Comparison of ENCODE assay signal across 25 mouse cellular contexts in genomic region chr7:46341471-46341870, GRCm38 (mm10). TPM values are rescaled to one million over a fixed set of nuclear protein-coding genes. Genes with fewer than 3 reads are reported as not detected.
DNase-seq lines count a peak whose midpoint lies in the region; ATAC-seq lines count a peak whose summit lies in the region.
"Had no signal": no experiment of that assay in that cellular context is flagged by ENCODE, and none has a peak within 500 bp of the region (broad histone marks: within the 10 kb centered on the region; RNA-seq: fewer than 3 reads in every experiment).

No protein-coding gene starts in this region.

- H3K4me3 ChIP-seq in embryonic facial prominence, embryonic 14.5 days (ENCODE audit: low read depth, low read length), result no peak overlapping the region
- no peak overlapping the region for H3K4me3 ChIP-seq in embryonic facial prominence, embryonic 10.5 days
- H3K4me3 ChIP-seq: forebrain, embryonic 10.5 days; hindbrain, embryonic 12.5 days; intestine, embryonic 15.5 days; left cerebral cortex, adult 2 months; megakaryocyte, embryonic 14.5 days had no signal

- no peak overlapping the region for H3K27ac ChIP-seq in embryonic facial prominence, embryonic 14.5 days (replicated peaks; ENCODE audit: low read depth, low read length)
- H3K27ac ChIP-seq in embryonic facial prominence, embryonic 10.5 days (replicated peaks), result no peak overlapping the region
- H3K27ac ChIP-seq: forebrain, embryonic 10.5 days; hindbrain, embryonic 12.5 days; intestine, embryonic 15.5 days had no signal

- H3K9me3 ChIP-seq in embryonic facial prominence, embryonic 14.5 days (ENCODE audit: control insufficient read depth, low read length), result no peaks in the 10 kb centered on the region
- H3K9me3 ChIP-seq in embryonic facial prominence, embryonic 10.5 days, result no peaks in the 10 kb centered on the region
- H3K9me3 ChIP-seq: forebrain, embryonic 10.5 days; intestine, embryonic 15.5 days; megakaryocyte, embryonic 14.5 days had no signal

- no peak overlapping the region for H3K4me2 ChIP-seq in embryonic facial prominence, embryonic 14.5 days (ENCODE audit: low read depth, low read length)
- H3K4me2 ChIP-seq: heart, embryonic 11.5 days; hindbrain, embryonic 12.5 days; intestine, embryonic 15.5 days had no signal

- ATAC-seq in embryonic facial prominence, embryonic 14.5 days (ENCODE audit: low read depth), result peak; percentile 90
- ATAC-seq: intestine, embryonic 15.5 days; midbrain, embryonic 16.5 days had no signal

- no peaks in the 10 kb centered on the region for H3K4me1 ChIP-seq in embryonic facial prominence, embryonic 14.5 days (ENCODE audit: control insufficient read depth, insufficient read depth, low read length)
- peaks cover 10% of the 10 kb centered on the region for H3K4me1 ChIP-seq in embryonic facial prominence, embryonic 10.5 days
- H3K4me1 ChIP-seq: hindbrain, embryonic 12.5 days; intestine, embryonic 15.5 days; megakaryocyte, embryonic 14.5 days had no signal

- peak; percentile 75 for DNase-seq in embryonic facial prominence, embryonic 14.5 days (ENCODE audit: low spot score)
- no peak for DNase-seq in embryonic facial prominence, embryonic 10.5 days (ENCODE audit: low spot score)
- peak; percentile 73 for DNase-seq in 416B (ENCODE audit: low read depth)
- peak; percentile 56 for DNase-seq in gastrocnemius, postnatal 10 days
- DNase-seq in mesoderm, embryonic 11.5 days (ENCODE audit: low read depth, low spot score), result peak; percentile 22
- no peak for DNase-seq in embryo, embryonic 9.5 days (ENCODE audit: extremely low spot score)
- no peak for DNase-seq in heart, adult 8-10 months (ENCODE audit: low spot score)
- DNase-seq: cerebellum, adult 9-10 months; heart, postnatal 10 days; kidney, postnatal 36 days; layer of hippocampus, adult 9-11 months; liver; lung, postnatal 10 days; right cerebral cortex, adult 18-20 months; thymus, postnatal 25 days had no signal

- 71% methylated on average over 8 of the region's 9 CpGs for WGBS in embryonic facial prominence, embryonic 14.5 days
- WGBS in embryonic facial prominence, embryonic 10.5 days, result 84% methylated on average over 9 of the region's 9 CpGs

- no peak overlapping the region for H3K9ac ChIP-seq in embryonic facial prominence, embryonic 14.5 days (ENCODE audit: low read depth, low read length)
- H3K9ac ChIP-seq: hindbrain, embryonic 12.5 days; intestine, embryonic 15.5 days had no signal

- no peaks in the 10 kb centered on the region for H3K27me3 ChIP-seq in embryonic facial prominence, embryonic 14.5 days (replicated peaks; ENCODE audit: control insufficient read depth, insufficient read depth, low read length)
- 0 out of 2 replicates have a peak, but pooled peaks cover under 1% of the 10 kb centered on the region for H3K27me3 ChIP-seq in embryonic facial prominence, embryonic 10.5 days (replicated peaks; ENCODE audit: low read depth, poor library complexity, severe bottlenecking)
- H3K27me3 ChIP-seq: intestine, embryonic 15.5 days had no signal

- no peaks in the 10 kb centered on the region for H3K36me3 ChIP-seq in embryonic facial prominence, embryonic 14.5 days (ENCODE audit: control insufficient read depth, insufficient read depth, low read length)
- H3K36me3 ChIP-seq in embryonic facial prominence, embryonic 10.5 days (replicated peaks), result no peaks in the 10 kb centered on the region
- H3K36me3 ChIP-seq: forebrain, embryonic 10.5 days; hindbrain, embryonic 12.5 days; intestine, embryonic 15.5 days had no signal

RNA-seq across cellular contexts. Expression of gene Myod1, which starts 34.8 kb away (rescaled TPM):
- 46.5 and 50.7 TPM in 2 replicates for polyA plus RNA-seq in embryonic facial prominence, embryonic 14.5 days (2014; fragmentation: Nextera tagmentation; extraction: Ambion mirVana)
- polyA plus RNA-seq in embryonic facial prominence, embryonic 10.5 days (2016; fragmentation: Nextera tagmentation; extraction: Ambion mirVana), result 0.62 and 2.0 TPM in 2 replicates
- 10 to 100 TPM; 36.8 to 45.3 TPM for total RNA-seq in gastrocnemius, postnatal 10 days (2021)
- total RNA-seq in heart, adult 8-10 months (2022), result under 1 TPM in 3 of 4 experiments, not detected in 1; 0.12 to 0.16 (median 0.14) TPM
- total RNA-seq: heart, postnatal 10 days had no signal
- polyA plus RNA-seq: forebrain, embryonic 10.5 days; gonadal fat pad, adult 2 months; small intestine, adult 2 months had no signal

RNA-seq across cellular contexts. Expression of gene Kcnc1, which starts 54.8 kb away (rescaled TPM):
- polyA plus RNA-seq in embryonic facial prominence, embryonic 14.5 days (2014; fragmentation: Nextera tagmentation; extraction: Ambion mirVana), result 0.69 and 1.1 TPM in 2 replicates
- polyA plus RNA-seq in embryonic facial prominence, embryonic 10.5 days (2016; fragmentation: Nextera tagmentation; extraction: Ambion mirVana), result 0.58 and 0.69 TPM in 2 replicates
- 10 to 100 TPM; 19.7 to 21.1 TPM for total RNA-seq in gastrocnemius, postnatal 10 days (2021)
- total RNA-seq in heart, adult 8-10 months (2022), result under 1 TPM; 0.28 to 0.69 (median 0.39) TPM
- polyA plus RNA-seq: kidney, embryonic 14.5 days had no signal

Comparison
In these comparisons a context has a peak if more than half of its experiments do, and no peak if none do; other contexts are left out.
1. DNase-seq: peak in embryonic facial prominence, embryonic 14.5 days (single experiment), 416B (single experiment), gastrocnemius, postnatal 10 days (single experiment) and mesoderm, embryonic 11.5 days (single experiment); none in embryonic facial prominence, embryonic 10.5 days (single experiment), embryo, embryonic 9.5 days (single experiment) and heart, adult 8-10 months (single experiment).
2. RNA of gene Myod1, which starts 34.8 kb away (total RNA-seq): 36.8 to 45.3 TPM in gastrocnemius, postnatal 10 days; 0.12 to 0.16 TPM in heart, adult 8-10 months; every median in the first group is over 10 times any median in the second.
3. RNA of gene Kcnc1, which starts 54.8 kb away (total RNA-seq): 19.7 to 21.1 TPM in gastrocnemius, postnatal 10 days; 0.28 to 0.69 TPM in heart, adult 8-10 months; every median in the first group is over 10 times any median in the second.